ENCODE assay signal across 22 mouse cellular contexts in the genomic region with DNA sequence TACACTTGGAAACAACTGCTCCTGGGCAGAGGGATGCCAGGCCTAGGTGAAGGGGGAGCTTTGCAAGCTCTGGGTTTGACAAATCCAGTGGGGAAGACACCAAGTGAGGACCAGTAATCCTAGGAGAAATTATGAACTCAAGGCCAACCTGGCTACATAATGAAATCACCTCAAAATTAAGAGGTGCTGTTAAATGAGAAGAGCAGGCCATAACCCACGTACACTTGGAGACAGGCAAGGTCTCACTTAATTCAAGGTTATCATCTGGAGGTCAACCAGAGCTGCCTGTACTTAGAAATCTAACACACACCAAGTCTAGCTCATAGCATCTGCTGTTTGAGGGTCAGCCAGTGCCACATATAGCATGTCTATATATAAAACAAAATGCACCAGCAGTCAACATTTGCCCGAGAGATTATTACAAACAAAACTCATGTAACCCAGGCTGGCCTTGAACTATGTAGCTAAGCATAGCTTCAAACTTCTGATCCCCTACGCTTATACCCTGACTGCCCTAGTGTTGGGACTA. TPM values are rescaled to one million over a fixed set of nuclear protein-coding genes. Genes with fewer than 3 reads are reported as not detected.
A peak's percentile ranks its signal among the peaks of the same experiment; 100 is the strongest.
DNase-seq lines count a peak whose midpoint lies in the region; ATAC-seq and TF ChIP-seq lines count a peak whose summit lies in the region.
"Had no signal": no experiment of that assay in that cellular context is flagged by ENCODE, and none has a peak within 500 bp of the region (broad histone marks: within the 10 kb centered on the region; RNA-seq: fewer than 3 reads in every experiment).

No protein-coding gene starts in this region.

- 54% methylated on average over 3 of the region's 3 CpGs for WGBS in heart, embryonic 12.5 days
- 71% methylated on average over 3 of the region's 3 CpGs for WGBS in heart, embryonic 10.5 days
- 83% methylated on average over 3 of the region's 3 CpGs for WGBS in liver, embryonic 14.5 days (ENCODE audit: insufficient replicate concordance)
- 86% methylated on average over 3 of the region's 3 CpGs for WGBS in liver, embryonic 11.5 days

- no peak overlapping the region for H3K4me2 ChIP-seq in heart, embryonic 12.5 days
- H3K4me2 ChIP-seq in liver, embryonic 14.5 days (ENCODE audit: low read depth) = no peak overlapping the region
- H3K4me2 ChIP-seq in liver, embryonic 11.5 days = no peak overlapping the region
- H3K4me2 ChIP-seq: embryonic facial prominence, embryonic 12.5 days; heart, embryonic 11.5 days; hindbrain, embryonic 12.5 days; intestine, embryonic 15.5 days; liver, embryonic 15.5 days had no signal

- TF ChIP-seq POLR2A in MEL (IDR thresholded peaks at IDR 0.05; ENCODE audit: control insufficient read depth in 1 of 2, insufficient read depth in 1 of 2, low read depth in 1 of 2, low read length in 2 of 2, poor library complexity in 1 of 2) = 0 out of 4 replicates have a peak, but pooled peaks of 1 of the 2 experiments have one; percentile 30

- no peak overlapping the region for H3K4me3 ChIP-seq in heart, embryonic 12.5 days
- H3K4me3 ChIP-seq in heart, embryonic 10.5 days = no peak overlapping the region
- no peak overlapping the region for H3K4me3 ChIP-seq in liver, embryonic 14.5 days (ENCODE audit: insufficient read depth in 1 of 2, low read depth in 2 of 2, low read length in 2 of 2)
- no peak overlapping the region for H3K4me3 ChIP-seq in liver, embryonic 11.5 days (ENCODE audit: low read depth, low read length)
- no peak overlapping the region for H3K4me3 ChIP-seq in MEL (ENCODE audit: control insufficient read depth in 1 of 2, insufficient read depth in 1 of 2, low read depth in 2 of 2, low read length in 2 of 2)
- H3K4me3 ChIP-seq in layer of hippocampus, adult 2 months = no peak overlapping the region
- H3K4me3 ChIP-seq: embryonic facial prominence, embryonic 12.5 days; hindbrain, embryonic 12.5 days; intestine, embryonic 15.5 days; liver, embryonic 15.5 days; megakaryocyte, embryonic 14.5 days; myocyte had no signal

- H3K36me3 ChIP-seq in heart, embryonic 12.5 days = peaks cover 61% of the 10 kb centered on the region
- H3K36me3 ChIP-seq in heart, embryonic 10.5 days = peaks cover 61% of the 10 kb centered on the region
- H3K36me3 ChIP-seq in liver, embryonic 14.5 days (replicated peaks; ENCODE audit: control insufficient read depth, insufficient read depth, low read depth) = peaks cover 61% of the 10 kb centered on the region
- peaks cover 40% of the 10 kb centered on the region for H3K36me3 ChIP-seq in liver, embryonic 11.5 days (ENCODE audit: control insufficient read depth, insufficient read depth, low read length)
- H3K36me3 ChIP-seq in MEL (ENCODE audit: control insufficient read depth in 1 of 2, insufficient read depth in 2 of 2, low read length in 2 of 2) = peaks cover 10 to 20% of the 10 kb centered on the region in 2 experiments

- peaks cover 10% of the 10 kb centered on the region for H3K9me3 ChIP-seq in heart, embryonic 12.5 days (replicated peaks)
- 0 out of 2 replicates have a peak, but pooled peaks cover 4% of the 10 kb centered on the region for H3K9me3 ChIP-seq in heart, embryonic 10.5 days
- no peaks in the 10 kb centered on the region for H3K9me3 ChIP-seq in liver, embryonic 14.5 days (ENCODE audit: control insufficient read depth, low read length)
- no peaks in the 10 kb centered on the region for H3K9me3 ChIP-seq in liver, embryonic 11.5 days (ENCODE audit: control insufficient read depth, low read length)
- no peaks in the 10 kb centered on the region for H3K9me3 ChIP-seq in MEL (replicated peaks; ENCODE audit: insufficient read depth, low read length)
- H3K9me3 ChIP-seq: embryonic facial prominence, embryonic 12.5 days; hindbrain, embryonic 12.5 days; intestine, embryonic 15.5 days; liver, embryonic 15.5 days; megakaryocyte, embryonic 14.5 days had no signal

- ATAC-seq in heart, embryonic 12.5 days (ENCODE audit: insufficient number of reproducible peaks, low FRiP score) = peak; percentile 44; the same call in 1 of the 2 replicates
- ATAC-seq in liver, embryonic 14.5 days (ENCODE audit: insufficient read depth) = peak; percentile 32; the same call in 1 of the 2 replicates
- ATAC-seq in liver, embryonic 11.5 days (replicated peaks; ENCODE audit: low FRiP score) = no peak
- ATAC-seq: activated CD4-positive, CD25-positive, alpha-beta regulatory T cell, adult 4 months; Patski had no signal

- peaks cover 7% of the 10 kb centered on the region; the same call in 1 of the 2 replicates for H3K4me1 ChIP-seq in heart, embryonic 12.5 days (replicated peaks)
- no peaks in the 10 kb centered on the region for H3K4me1 ChIP-seq in heart, embryonic 10.5 days
- no peaks in the 10 kb centered on the region for H3K4me1 ChIP-seq in liver, embryonic 14.5 days (replicated peaks; ENCODE audit: control insufficient read depth in 2 of 2, insufficient read depth in 2 of 2, low read length in 1 of 2)
- no peaks in the 10 kb centered on the region for H3K4me1 ChIP-seq in liver, embryonic 11.5 days (replicated peaks; ENCODE audit: control insufficient read depth, insufficient read depth, low read length)
- peaks cover 0 to 7% of the 10 kb centered on the region in 2 experiments; a peak in 2 of 4 replicates for H3K4me1 ChIP-seq in MEL (ENCODE audit: control insufficient read depth in 1 of 2, insufficient read depth in 2 of 2, low read length in 2 of 2)
- H3K4me1 ChIP-seq: embryonic facial prominence, embryonic 12.5 days; hindbrain, embryonic 12.5 days; intestine, embryonic 15.5 days had no signal

- no peak for TF ChIP-seq EP300 in liver, embryonic 14.5 days (IDR thresholded peaks at IDR 0.05; ENCODE audit: low read depth)
- TF ChIP-seq EP300 in MEL (IDR thresholded peaks at IDR 0.05; ENCODE audit: low read depth in 1 of 2, low read length in 2 of 2) = no peak

- no peak overlapping the region for H3K9ac ChIP-seq in heart, embryonic 12.5 days
- H3K9ac ChIP-seq in liver, embryonic 14.5 days (replicated peaks) = no peak overlapping the region
- H3K9ac ChIP-seq in liver, embryonic 11.5 days (ENCODE audit: low read depth, low read length) = no peak overlapping the region
- H3K9ac ChIP-seq in MEL (ENCODE audit: control insufficient read depth, low read depth, low read length, poor library complexity, severe bottlenecking) = no peak overlapping the region
- H3K9ac ChIP-seq: embryonic facial prominence, embryonic 12.5 days; hindbrain, embryonic 12.5 days; intestine, embryonic 15.5 days; liver, embryonic 15.5 days had no signal

- TF ChIP-seq CTCF in liver, embryonic 14.5 days (IDR thresholded peaks at IDR 0.05; ENCODE audit: low read depth) = no peak
- no peak for TF ChIP-seq CTCF in MEL (IDR thresholded peaks at IDR 0.05 in 2 of 3, conservative IDR thresholded peaks at IDR 0.05 in 1 of 3; ENCODE audit: control insufficient read depth in 1 of 3, insufficient read depth in 1 of 3, low read depth in 2 of 3, low read length in 3 of 3, poor library complexity in 1 of 3, severe bottlenecking in 1 of 3)
- TF ChIP-seq CTCF in layer of hippocampus, adult 2 months (conservative IDR thresholded peaks at IDR 0.05) = no peak

- H3K79me2 ChIP-seq in MEL (ENCODE audit: control insufficient read depth, insufficient read depth, low read length, poor library complexity) = no peaks in the 10 kb centered on the region

- H3K27me3 ChIP-seq in heart, embryonic 12.5 days (replicated peaks) = no peaks in the 10 kb centered on the region
- no peaks in the 10 kb centered on the region for H3K27me3 ChIP-seq in heart, embryonic 10.5 days (ENCODE audit: insufficient read depth, poor library complexity, severe bottlenecking)
- H3K27me3 ChIP-seq in liver, embryonic 14.5 days (ENCODE audit: control insufficient read depth, insufficient read depth, low read length) = no peaks in the 10 kb centered on the region
- no peaks in the 10 kb centered on the region for H3K27me3 ChIP-seq in liver, embryonic 11.5 days (replicated peaks; ENCODE audit: control insufficient read depth, insufficient read depth, low read length)
- no peaks in the 10 kb centered on the region for H3K27me3 ChIP-seq in MEL (ENCODE audit: control insufficient read depth in 1 of 2, insufficient read depth in 2 of 2, low read length in 2 of 2)
- H3K27me3 ChIP-seq: embryonic facial prominence, embryonic 12.5 days; intestine, embryonic 15.5 days; liver, embryonic 15.5 days; Patski had no signal

- no peak for DNase-seq in heart, embryonic 10.5 days (ENCODE audit: low spot score)
- DNase-seq in liver, embryonic 14.5 days (ENCODE audit: low read depth in 3 of 3, low spot score in 3 of 3) = no peak
- no peak for DNase-seq in liver, embryonic 11.5 days (ENCODE audit: low spot score)
- peak; percentile 24 for DNase-seq in A20 (ENCODE audit: low read depth, low spot score)
- DNase-seq in MEL (ENCODE audit: low read depth, low spot score) = no peak
- DNase-seq in layer of hippocampus, adult 2 months (ENCODE audit: low spot score in 2 of 2) = no peak
- no peak for DNase-seq in layer of hippocampus, adult 8-10 months (ENCODE audit: low spot score in 2 of 2)
- DNase-seq: cerebellum, adult 2 months; left cerebral cortex, postnatal 4 days; lung, postnatal 10 days; right cerebral cortex, adult 18-20 months; thymus, postnatal 4 days had no signal

- no peak for TF ChIP-seq RAD21 in MEL (IDR thresholded peaks at IDR 0.05; ENCODE audit: low read depth, low read length)

- 0 out of 2 replicates have a peak overlapping the region, but pooled peaks have one; percentile 38 for H3K27ac ChIP-seq in heart, embryonic 12.5 days (ENCODE audit: poor library complexity, severe bottlenecking)
- H3K27ac ChIP-seq in heart, embryonic 10.5 days = no peak overlapping the region
- H3K27ac ChIP-seq in liver, embryonic 14.5 days = no peak overlapping the region
- no peak overlapping the region for H3K27ac ChIP-seq in liver, embryonic 11.5 days (ENCODE audit: low read depth, low read length)
- H3K27ac ChIP-seq in MEL (ENCODE audit: control insufficient read depth, low read depth, low read length) = no peak overlapping the region
- no peak overlapping the region for H3K27ac ChIP-seq in layer of hippocampus, adult 2 months
- H3K27ac ChIP-seq: embryonic facial prominence, embryonic 12.5 days; hindbrain, embryonic 12.5 days; intestine, embryonic 15.5 days had no signal

RNA-seq across cellular contexts. Expression of a gene that starts 12.2 kb away (rescaled TPM):
- 1,616 and 1,670 TPM in 2 replicates for polyA plus RNA-seq in heart, embryonic 12.5 days (2016; fragmentation: Nextera tagmentation; extraction: Ambion mirVana)
- 1,530 and 1,842 TPM in 2 replicates for polyA plus RNA-seq in heart, embryonic 10.5 days (2016; fragmentation: Nextera tagmentation; extraction: Ambion mirVana)
- 529 and 1,021 TPM in 2 replicates for polyA plus RNA-seq in liver, embryonic 14.5 days (2012; rRNA removed)
- polyA plus RNA-seq in liver, embryonic 14.5 days (2014; fragmentation: Nextera tagmentation; extraction: Ambion mirVana) = 2,262 and 2,378 TPM in 2 replicates
- 1,897 and 1,996 TPM in 2 replicates for polyA plus RNA-seq in liver, embryonic 11.5 days (2014; fragmentation: Nextera tagmentation; extraction: Ambion mirVana)
- 573 and 574 TPM in 2 replicates for total RNA-seq in MEL (2012; rRNA removed)
- polyA plus RNA-seq in MEL (2012; ENCODE audit: insufficient read depth in 1 of 2, insufficient read length in 2 of 2, low read depth in 1 of 2, low replicate concordance in 2 of 2, missing spikeins in 1 of 2) = 100 to 1,000 TPM; 265 to 903 TPM
- total RNA-seq in layer of hippocampus, adult 2 months (2021) = 100 to 1,000 TPM; 319 to 351 TPM
- total RNA-seq in layer of hippocampus, adult 8-10 months (2022) = 100 to 1,000 TPM; 296 to 316 (median 303) TPM

RNA-seq across cellular contexts. Expression of a gene that starts 49.4 kb away (rescaled TPM):
- 30.7 and 32.3 TPM in 2 replicates for polyA plus RNA-seq in heart, embryonic 12.5 days (2016; fragmentation: Nextera tagmentation; extraction: Ambion mirVana)
- 32.3 and 39.8 TPM in 2 replicates for polyA plus RNA-seq in heart, embryonic 10.5 days (2016; fragmentation: Nextera tagmentation; extraction: Ambion mirVana)
- 11.5 and 15.5 TPM in 2 replicates for polyA plus RNA-seq in liver, embryonic 14.5 days (2012; rRNA removed)
- polyA plus RNA-seq in liver, embryonic 14.5 days (2014; fragmentation: Nextera tagmentation; extraction: Ambion mirVana) = 15.8 and 18.0 TPM in 2 replicates
- 49.0 and 49.2 TPM in 2 replicates for polyA plus RNA-seq in liver, embryonic 11.5 days (2014; fragmentation: Nextera tagmentation; extraction: Ambion mirVana)
- total RNA-seq in MEL (2012; rRNA removed) = 31.4 and 35.5 TPM in 2 replicates
- 10 to 100 TPM in 1 of 2 experiments, not detected in 1; 48.0 TPM for polyA plus RNA-seq in MEL (2012; ENCODE audit: insufficient read depth in 1 of 2, insufficient read length in 2 of 2, low read depth in 1 of 2, low replicate concordance in 2 of 2, missing spikeins in 1 of 2)
- total RNA-seq in layer of hippocampus, adult 2 months (2021) = 10 to 100 TPM; 22.9 TPM
- 10 to 100 TPM; 22.3 to 24.9 (median 22.6) TPM for total RNA-seq in layer of hippocampus, adult 8-10 months (2022)
